Mouse (Mus musculus) layer of hippocampus, postnatal 25 days (tissue): ENCODE measurements at regions not wholly inside any gene's neighbourhood (a gene's known extent, or its start where the extent isn't known, plus 50 kb on each side); places are given as distances from the start of the nearest gene placed in this dataset.

ENCODE experiments used
- DNase-seq, 2 experiments: peaks; one replicate each; pipeline ENCODE4 v3.0.0; 2022; ENCODE audit warnings: mixed read lengths in 2 of 2, low spot score in 1 of 2; ENCODE audit errors: extremely low spot score in 1 of 2

- no peak for DNase-seq
Observed at GRCm38 (mm10) chr11:57958233-57958632, 50.6 kb upstream of the Larp1 start.

GRCm38 (mm10) chr11:57956909-57957308 is 52.0 kb upstream of the Larp1 start:
- DNase-seq: no peak

GRCm38 (mm10) chr11:57956076-57956475 is 52.8 kb upstream of the Larp1 start:
- DNase-seq: no peak

- no peak for DNase-seq
Observed at GRCm38 (mm10) chr11:57955476-57955875, 53.4 kb upstream of the Larp1 start.

GRCm38 (mm10) chr11:57954510-57955184 is 54.2 kb upstream of the Larp1 start:
- no peak for DNase-seq

GRCm38 (mm10) chr11:57953694-57954093 is 55.2 kb upstream of the Larp1 start:
- DNase-seq: no peak

- no peak for DNase-seq
Observed at GRCm38 (mm10) chr11:57952619-57953018, 56.2 kb upstream of the Larp1 start.

- DNase-seq: no peak
Observed at GRCm38 (mm10) chr11:57951541-57952326, 57.1 kb upstream of the Larp1 start.

GRCm38 (mm10) chr11:57950989-57951388 is 57.9 kb upstream of the Larp1 start:
- peak in 1 of 2 experiments; percentile 20 for DNase-seq

GRCm38 (mm10) chr11:57949067-57949466 is 59.8 kb upstream of the Larp1 start:
- no peak for DNase-seq

GRCm38 (mm10) chr11:57947347-57947746 is 61.5 kb upstream of the Larp1 start:
- DNase-seq: no peak

- DNase-seq: peak; percentile 95 to 99
Observed at GRCm38 (mm10) chr11:57934391-57934850, 74.4 kb upstream of the Larp1 start.

- DNase-seq: no peak
Observed at GRCm38 (mm10) chr11:57933065-57933464, 75.8 kb upstream of the Larp1 start.

GRCm38 (mm10) chr11:57929506-57929905 is 79.4 kb upstream of the Larp1 start:
- DNase-seq: no peak

- no peak for DNase-seq
Observed at GRCm38 (mm10) chr11:57920263-57920662, 87.6 kb upstream of the Hand1 start.

- no peak for DNase-seq
Observed at GRCm38 (mm10) chr11:57918447-57919059, 85.9 kb upstream of the Hand1 start.

- no peak for DNase-seq
Observed at GRCm38 (mm10) chr11:57917974-57918373, 85.4 kb upstream of the Hand1 start.

- DNase-seq: no peak
Observed at GRCm38 (mm10) chr11:57916016-57916415, 83.4 kb upstream of the Hand1 start.

- DNase-seq: no peak
Observed at GRCm38 (mm10) chr11:57913801-57914560, 81.4 kb upstream of the Hand1 start.

GRCm38 (mm10) chr11:57913020-57913699 is 80.5 kb upstream of the Hand1 start:
- no peak for DNase-seq
